In genomic region chrX:21579945-21580344, GRCm38 (mm10) we compare ENCODE assay signal across 21 mouse cellular contexts.
DNase-seq lines count a peak whose midpoint lies in the region; TF ChIP-seq lines count a peak whose summit lies in the region.
"Had no signal": no experiment of that assay in that cellular context is flagged by ENCODE, and none has a peak within 500 bp of the region (broad histone marks: within the 10 kb centered on the region; RNA-seq: fewer than 3 reads in every experiment).

No protein-coding gene starts in this region.

- no peak overlapping the region for H3K4me3 ChIP-seq in embryonic fibroblast, embryonic 13.5 days (ENCODE audit: insufficient read depth, low read length)
- no peak overlapping the region for H3K4me3 ChIP-seq in limb, embryonic 10.5 days
- H3K4me3 ChIP-seq: embryonic facial prominence, embryonic 10.5 days; embryonic facial prominence, embryonic 12.5 days; erythroblast, embryonic 14.5 days; forebrain, embryonic 10.5 days; forebrain, embryonic 12.5 days had no signal

- no peak for TF ChIP-seq POLR2A in embryonic fibroblast, embryonic 13.5 days (IDR thresholded peaks at IDR 0.05; ENCODE audit: low read depth, low read length)

- no peaks in the 10 kb centered on the region for H3K4me1 ChIP-seq in embryonic fibroblast, embryonic 13.5 days (ENCODE audit: control insufficient read depth, insufficient read depth, low read length)
- H3K4me1 ChIP-seq in limb, embryonic 10.5 days = no peaks in the 10 kb centered on the region
- H3K4me1 ChIP-seq: embryonic facial prominence, embryonic 10.5 days; embryonic facial prominence, embryonic 12.5 days; forebrain, embryonic 10.5 days; forebrain, embryonic 12.5 days had no signal

- 89% methylated on average over 1 of the region's 1 CpGs for WGBS in limb, embryonic 10.5 days

- no peaks in the 10 kb centered on the region for H3K27me3 ChIP-seq in limb, embryonic 10.5 days (ENCODE audit: low read depth, poor library complexity, severe bottlenecking)
- H3K27me3 ChIP-seq: embryonic facial prominence, embryonic 12.5 days; forebrain, embryonic 12.5 days had no signal

- H3K27ac ChIP-seq in embryonic fibroblast, embryonic 13.5 days (ENCODE audit: insufficient read depth, low read length) = peak overlapping the region; percentile 57; the same call in 1 of the 2 replicates
- no peak overlapping the region for H3K27ac ChIP-seq in limb, embryonic 10.5 days
- H3K27ac ChIP-seq: embryonic facial prominence, embryonic 10.5 days; embryonic facial prominence, embryonic 12.5 days; forebrain, embryonic 10.5 days; forebrain, embryonic 12.5 days had no signal

- no peaks in the 10 kb centered on the region for H3K36me3 ChIP-seq in limb, embryonic 10.5 days
- H3K36me3 ChIP-seq: embryonic facial prominence, embryonic 10.5 days; embryonic facial prominence, embryonic 12.5 days; forebrain, embryonic 10.5 days; forebrain, embryonic 12.5 days had no signal

- TF ChIP-seq CTCF in embryonic fibroblast, embryonic 13.5 days (IDR thresholded peaks at IDR 0.05; ENCODE audit: borderline replicate concordance, insufficient read depth, low read length) = no peak

- H3K9me3 ChIP-seq in limb, embryonic 10.5 days (replicated peaks) = no peaks in the 10 kb centered on the region
- H3K9me3 ChIP-seq: embryonic facial prominence, embryonic 10.5 days; embryonic facial prominence, embryonic 12.5 days; forebrain, embryonic 10.5 days; forebrain, embryonic 12.5 days had no signal

- peak; percentile 12 for DNase-seq in 3134 (ENCODE audit: extremely low read depth, insufficient read length, low spot score)
- DNase-seq in 3T3-L1 (ENCODE audit: low read depth, low spot score) = peak; percentile 70
- DNase-seq in NIH3T3 (ENCODE audit: low read depth) = peak; percentile 19
- no peak for DNase-seq in spleen, postnatal 10 days (ENCODE audit: low spot score in 2 of 2)
- DNase-seq in heart, adult 9 months (ENCODE audit: low spot score in 2 of 2) = no peak
- no peak for DNase-seq in cerebellum, adult 9-11 months
- DNase-seq in limb, embryonic 10.5 days (ENCODE audit: low spot score) = no peak
- DNase-seq: adrenal gland, adult 2 months; adrenal gland, postnatal 10 days; adrenal gland, postnatal 25 days; cerebellum, adult 11-12 months; cerebellum, adult 2 months; cerebellum, adult 9-10 months; cerebellum, postnatal 14 days; cerebellum, postnatal 36 days had no signal

Comparison
In these comparisons a context has a peak if more than half of its experiments do, and no peak if none do; other contexts are left out.
1. DNase-seq: peak in 3134 (single experiment), 3T3-L1 (single experiment) and NIH3T3 (single experiment); none in spleen, postnatal 10 days (0 of 2), heart, adult 9 months (0 of 2), cerebellum, adult 9-11 months (single experiment) and limb, embryonic 10.5 days (single experiment).